Mouse (Mus musculus) CH12.LX (cell line): Measurements from ENCODE around the gene Hpse2.

Source experiments
- CHD2 ChIP-seq: IDR thresholded peaks from 2 replicates; pipeline ENCODE4 v1.6.1; 2011; ENCODE audit warnings: low read length, improper control_type of control experiment
- CTCF ChIP-seq, 2 experiments: IDR thresholded peaks in 1 of 2; conservative IDR thresholded peaks in 1 of 2; 2 replicates each; pipeline ENCODE4 v1.5.1; 2011 to 2012; ENCODE audit warnings: low read depth in 2 of 2, low read length in 2 of 2, improper control_type of control experiment in 1 of 2, inconsistent platforms in 1 of 2, mild to moderate bottlenecking in 1 of 2, moderate library complexity in 1 of 2
- ETS1 ChIP-seq: conservative IDR thresholded peaks from 2 replicates; pipeline ENCODE4 v1.6.1; 2012; ENCODE audit warnings: low read depth, mild to moderate bottlenecking, inconsistent platforms, low read length, improper control_type of control experiment, moderate library complexity
- IRF4 ChIP-seq: IDR thresholded peaks from 2 replicates; pipeline ENCODE4 v1.6.1; 2014; ENCODE audit warnings: low read depth, mild to moderate bottlenecking, inconsistent platforms, low read length, improper control_type of control experiment
- JUND ChIP-seq: conservative IDR thresholded peaks from 2 replicates; pipeline ENCODE4 v1.6.1; 2011; ENCODE audit warnings: low read depth, low read length, improper control_type of control experiment
- MEF2A ChIP-seq: IDR thresholded peaks from 2 replicates; pipeline ENCODE4 v1.6.1; 2014; ENCODE audit warnings: low read depth, mild to moderate bottlenecking, inconsistent platforms, low read length, improper control_type of control experiment, borderline replicate concordance
- NELFE ChIP-seq: IDR thresholded peaks from 2 replicates; pipeline ENCODE4 v1.6.1; 2011; ENCODE audit warnings: low read depth, low read length, improper control_type of control experiment
- POLR2A ChIP-seq: IDR thresholded peaks from 2 replicates; pipeline ENCODE4 v1.6.1; 2011; ENCODE audit warnings: low read depth, mild to moderate bottlenecking, improper control_type of control experiment, low read length
- POLR2AphosphoS2 ChIP-seq: IDR thresholded peaks from 2 replicates; pipeline ENCODE4 v1.6.1; 2011; ENCODE audit warnings: low read depth, low read length, improper control_type of control experiment
- ZKSCAN1 ChIP-seq: IDR thresholded peaks from 2 replicates; pipeline ENCODE4 v1.6.1; 2012; ENCODE audit warnings: low read depth, inconsistent platforms, low read length, improper control_type of control experiment, borderline replicate concordance
- ZMIZ1 ChIP-seq: IDR thresholded peaks from 2 replicates; pipeline ENCODE4 v1.6.1; 2012; ENCODE audit warnings: low read depth, mild to moderate bottlenecking, inconsistent platforms, low read length, improper control_type of control experiment

GRCm38 (mm10) chr19:42795801-42796200 is 592.4 kb downstream of the Hpse2 start:
- no peak for TF ChIP-seq MEF2A
- no peak for TF ChIP-seq IRF4
- TF ChIP-seq ZMIZ1, result no peak
- no peak for TF ChIP-seq ZKSCAN1
- no peak for TF ChIP-seq CTCF (conservative IDR thresholded peaks at IDR 0.05 in 1 of 2, IDR thresholded peaks at IDR 0.05 in 1 of 2; ENCODE audit: low read depth in 2 of 2, low read length in 2 of 2)
- no peak for TF ChIP-seq CHD2
- TF ChIP-seq ETS1, result no peak
- TF ChIP-seq JUND, result no peak
- no peak for TF ChIP-seq NELFE
- TF ChIP-seq POLR2A, result no peak
- no peak for TF ChIP-seq POLR2AphosphoS2
